Mouse (Mus musculus): ENCODE measurements around the gene Myh9.

- TF ChIP-seq CTCF (IDR thresholded peaks at IDR 0.05; ENCODE audit: low read depth) (no peak), EP300 (optimal IDR thresholded peaks at IDR 0.05) (no peak)
Observed at GRCm38 (mm10) chr15:77844955-77845635, 3.1 kb upstream of the Myh9 start.

All from stomach, postnatal 0 days (tissue).